Mouse (Mus musculus): Measurements from ENCODE around the gene Jmjd4. TPM values are rescaled to one million over a fixed set of nuclear protein-coding genes. Genes with fewer than 3 reads are reported as not detected.

The Jmjd4 gene
- polyA plus RNA-seq (2015; fragmentation: Nextera tagmentation; extraction: Ambion mirVana), result 5.4 and 5.5 TPM in 2 replicates

GRCm38 (mm10) chr11:59449741-59450229 is at the start of gene Jmjd4:
Gene Jmjd4 (plus strand): TSS chr11:59450045.
- Histone ChIP-seq H3K9ac (ENCODE audit: low read length) (peak within 1 kb of the TSS; percentile 89), H3K4me1 (replicated peaks; ENCODE audit: control insufficient read depth, insufficient read depth) (peaks cover 5% of the 10 kb centered on the region; the same call in 1 of the 2 replicates), H3K4me3 (ENCODE audit: low read depth, low read length) (peak within 1 kb of the TSS; percentile 85), H3K36me3 (ENCODE audit: control insufficient read depth, insufficient read depth, low read length) (0 out of 2 replicates have a peak, but pooled peaks cover 2% of the 10 kb centered on the region), H3K9me3 (ENCODE audit: control insufficient read depth, low read length) (no peaks in the 10 kb centered on the region), H3K27me3 (ENCODE audit: control insufficient read depth, insufficient read depth, low read length) (no peaks in the 10 kb centered on the region), H3K4me2 (replicated peaks; ENCODE audit: low read depth) (peak within 1 kb of the TSS; percentile 87), H3K27ac (replicated peaks) (peak within 1 kb of the TSS; percentile 90)
- ATAC-seq (ENCODE audit: low FRiP score, low TSS enrichment), result peak; percentile 95
- DNase-seq (ENCODE audit: low spot score), result peak; percentile 93
- no peak for TF ChIP-seq CTCF (IDR thresholded peaks at IDR 0.05; ENCODE audit: low read depth)
- TF ChIP-seq EP300 (optimal IDR thresholded peaks at IDR 0.05), result no peak
- WGBS, result under 1% methylated on average over 40 of the region's 40 CpGs

GRCm38 (mm10) chr11:59400876-59401275 is 49.0 kb upstream of the Jmjd4 start:
- H3K9ac ChIP-seq (ENCODE audit: low read length), result no peak overlapping the region
- ATAC-seq (ENCODE audit: low FRiP score, low TSS enrichment) (no peak), DNase-seq (ENCODE audit: low spot score) (no peak)
- no peak overlapping the region for H3K27ac ChIP-seq (replicated peaks)
- H3K4me2 ChIP-seq (replicated peaks; ENCODE audit: low read depth), result no peak overlapping the region
- no peaks in the 10 kb centered on the region for H3K9me3 ChIP-seq (ENCODE audit: control insufficient read depth, low read length)
- H3K4me1 ChIP-seq (replicated peaks; ENCODE audit: control insufficient read depth, insufficient read depth), result no peaks in the 10 kb centered on the region
- TF ChIP-seq CTCF (IDR thresholded peaks at IDR 0.05; ENCODE audit: low read depth), result no peak
- TF ChIP-seq EP300 (optimal IDR thresholded peaks at IDR 0.05), result no peak
- no peaks in the 10 kb centered on the region for H3K27me3 ChIP-seq (ENCODE audit: control insufficient read depth, insufficient read depth, low read length)
- H3K36me3 ChIP-seq (ENCODE audit: control insufficient read depth, insufficient read depth, low read length), result peaks cover 3% of the 10 kb centered on the region; the same call in 1 of the 2 replicates
- H3K4me3 ChIP-seq (ENCODE audit: low read depth, low read length), result no peak overlapping the region
- WGBS, result 75% methylated on average over 2 of the region's 2 CpGs

GRCm38 (mm10) chr11:59405761-59406160 is 44.1 kb upstream of the Jmjd4 start:
- Histone ChIP-seq H3K4me1 (replicated peaks; ENCODE audit: control insufficient read depth, insufficient read depth) (0 out of 2 replicates have a peak, but pooled peaks cover under 1% of the 10 kb centered on the region), H3K27me3 (ENCODE audit: control insufficient read depth, insufficient read depth, low read length) (no peaks in the 10 kb centered on the region), H3K27ac (replicated peaks) (no peak overlapping the region), H3K4me3 (ENCODE audit: low read depth, low read length) (no peak overlapping the region), H3K36me3 (ENCODE audit: control insufficient read depth, insufficient read depth, low read length) (peaks cover 3% of the 10 kb centered on the region; the same call in 1 of the 2 replicates), H3K9ac (ENCODE audit: low read length) (no peak overlapping the region), H3K4me2 (replicated peaks; ENCODE audit: low read depth) (no peak overlapping the region), H3K9me3 (ENCODE audit: control insufficient read depth, low read length) (no peaks in the 10 kb centered on the region)
- no peak for DNase-seq (ENCODE audit: low spot score)
- no peak for TF ChIP-seq CTCF (IDR thresholded peaks at IDR 0.05; ENCODE audit: low read depth)
- no peak for TF ChIP-seq EP300 (optimal IDR thresholded peaks at IDR 0.05)
- WGBS, result 77% methylated on average over 1 of the region's 1 CpGs
- ATAC-seq (ENCODE audit: low FRiP score, low TSS enrichment), result no peak

- peak overlapping the region; percentile 53; the same call in 1 of the 2 replicates for H3K27ac ChIP-seq (replicated peaks)
Measured at GRCm38 (mm10) chr11:59410851-59411250, 39.0 kb upstream of the Jmjd4 start.

GRCm38 (mm10) chr11:59412058-59412457 is 37.8 kb upstream of the Jmjd4 start:
- Histone ChIP-seq H3K4me1 (replicated peaks; ENCODE audit: control insufficient read depth, insufficient read depth) (0 out of 2 replicates have a peak, but pooled peaks cover 3% of the 10 kb centered on the region), H3K9ac (ENCODE audit: low read length) (no peak overlapping the region), H3K9me3 (ENCODE audit: control insufficient read depth, low read length) (no peaks in the 10 kb centered on the region), H3K27ac (replicated peaks) (no peak overlapping the region), H3K36me3 (ENCODE audit: control insufficient read depth, insufficient read depth, low read length) (no peaks in the 10 kb centered on the region), H3K4me3 (ENCODE audit: low read depth, low read length) (no peak overlapping the region), H3K27me3 (ENCODE audit: control insufficient read depth, insufficient read depth, low read length) (no peaks in the 10 kb centered on the region), H3K4me2 (replicated peaks; ENCODE audit: low read depth) (no peak overlapping the region)
- WGBS, result 73% methylated on average over 6 of the region's 6 CpGs
- DNase-seq (ENCODE audit: low spot score), result no peak
- no peak for ATAC-seq (ENCODE audit: low FRiP score, low TSS enrichment)
- TF ChIP-seq EP300 (optimal IDR thresholded peaks at IDR 0.05), result no peak
- no peak for TF ChIP-seq CTCF (IDR thresholded peaks at IDR 0.05; ENCODE audit: low read depth)

More at GRCm38 (mm10) chr11:59410851-59411250, 39.0 kb upstream of the Jmjd4 start:
- no peak for DNase-seq (ENCODE audit: low spot score)
- Histone ChIP-seq H3K4me2 (replicated peaks; ENCODE audit: low read depth) (no peak overlapping the region), H3K9me3 (ENCODE audit: control insufficient read depth, low read length) (no peaks in the 10 kb centered on the region), H3K36me3 (ENCODE audit: control insufficient read depth, insufficient read depth, low read length) (no peaks in the 10 kb centered on the region), H3K9ac (ENCODE audit: low read length) (no peak overlapping the region), H3K4me3 (ENCODE audit: low read depth, low read length) (no peak overlapping the region), H3K4me1 (replicated peaks; ENCODE audit: control insufficient read depth, insufficient read depth) (0 out of 2 replicates have a peak, but pooled peaks cover 3% of the 10 kb centered on the region), H3K27me3 (ENCODE audit: control insufficient read depth, insufficient read depth, low read length) (no peaks in the 10 kb centered on the region)
- TF ChIP-seq EP300 (optimal IDR thresholded peaks at IDR 0.05) (no peak), CTCF (IDR thresholded peaks at IDR 0.05; ENCODE audit: low read depth) (no peak)
- ATAC-seq (ENCODE audit: low FRiP score, low TSS enrichment), result no peak
- 41% methylated on average over 2 of the region's 2 CpGs for WGBS
